Mouse (Mus musculus) heart, adult 2 months (tissue): ENCODE measurements at regions not wholly inside any gene's neighbourhood (a gene's known extent, or its start where the extent isn't known, plus 50 kb on each side); places are given as distances from the start of the nearest gene placed in this dataset.

ENCODE experiments used
- CTCF ChIP-seq: fragments of 200-600 bp; IDR thresholded peaks from 2 replicates; pipeline ENCODE4 v1.8.1; 2022; ENCODE audit warnings: antibody characterized with exemption, mild to moderate bottlenecking, moderate library complexity
- EP300 ChIP-seq: fragments of 200-500 bp; IDR thresholded peaks from 2 replicates; pipeline ENCODE4 v1.6.1; 2011; ENCODE audit warnings: low read depth, low read length, control low read depth; ENCODE audit not compliant: insufficient read depth
- POLR2A ChIP-seq: fragments of 200-500 bp; IDR thresholded peaks from 2 replicates; pipeline ENCODE4 v1.6.1; 2011; ENCODE audit warnings: mild to moderate bottlenecking, low read depth, low read length, control low read depth; ENCODE audit not compliant: insufficient read depth

GRCm38 (mm10) chr17:7642442-7642887 lies 184.6 kb downstream of the Fndc1 start:
- TF ChIP-seq POLR2A: no peak
- TF ChIP-seq CTCF: no peak
- TF ChIP-seq EP300: no peak
